Mouse (Mus musculus): Measurements from ENCODE around the gene Cypt14. TPM values are rescaled to one million over a fixed set of nuclear protein-coding genes. Genes with fewer than 3 reads are reported as not detected.
"Not testable (repeated sequence)": the region's sequence is repeated elsewhere in the genome, so short reads cannot be mapped to it uniquely, and the experiment has no call there.

Cypt14 gene
- not detected for total RNA-seq (2021)
- long read RNA-seq, experiment 1 = 0 reads
- long read RNA-seq, experiment 2 = 0 reads

DNA sequence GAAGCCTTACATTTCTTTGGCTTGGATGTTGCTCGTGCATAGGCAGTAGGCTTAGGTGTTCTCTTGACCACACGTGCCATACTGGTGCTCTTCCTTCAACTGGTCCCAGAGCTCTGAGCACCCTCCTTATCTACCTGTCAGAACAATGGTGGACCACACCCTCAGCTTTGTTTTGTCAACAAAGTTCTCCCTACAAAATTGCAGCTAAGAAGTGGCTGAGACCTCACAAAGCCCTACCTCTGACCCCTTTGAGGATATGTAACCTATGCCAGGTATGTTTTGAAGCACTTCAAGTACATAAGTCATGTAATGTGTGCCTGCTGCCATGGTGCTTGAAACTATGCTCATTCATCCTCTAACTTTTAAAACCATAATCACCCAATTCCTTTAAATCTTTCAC is at the start of gene Cypt14:
Cypt14 (minus strand) TSS at position 101 of the 400 bp plus-strand sequence.
- not testable (repeated sequence) for DNase-seq (ENCODE audit: low spot score in 2 of 2)

Data from adrenal gland, adult 18-20 months (tissue).